Mouse (Mus musculus) ovary, adult 18-20 months (tissue): ENCODE measurements around the gene Tmem150c.

Source experiments
- DNase-seq: peaks from one replicate; pipeline ENCODE4 v3.0.0; 2022; ENCODE audit warnings: low spot score, mixed read lengths

Gene Tmem150c

DNA sequence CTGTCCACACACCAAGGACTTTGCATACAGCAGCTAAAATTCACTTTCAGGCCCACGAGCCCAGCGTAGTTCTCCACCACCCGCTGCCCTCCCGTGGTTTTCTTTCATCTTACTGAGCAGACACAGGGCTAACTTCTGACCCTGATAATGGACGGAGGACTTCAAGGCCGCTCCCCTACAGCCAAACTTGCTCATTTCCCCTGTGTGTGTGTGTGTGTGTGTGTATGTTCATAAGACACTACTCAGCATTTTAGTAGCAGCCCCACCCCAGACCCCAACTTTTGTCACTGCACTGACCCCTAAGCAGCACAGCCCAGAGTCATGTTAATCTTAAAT, at the start of gene Tmem150c:
TSS of gene Tmem150c (minus strand) at position 171 of the 336 bp plus-strand sequence.
- DNase-seq, result no peak

DNA sequence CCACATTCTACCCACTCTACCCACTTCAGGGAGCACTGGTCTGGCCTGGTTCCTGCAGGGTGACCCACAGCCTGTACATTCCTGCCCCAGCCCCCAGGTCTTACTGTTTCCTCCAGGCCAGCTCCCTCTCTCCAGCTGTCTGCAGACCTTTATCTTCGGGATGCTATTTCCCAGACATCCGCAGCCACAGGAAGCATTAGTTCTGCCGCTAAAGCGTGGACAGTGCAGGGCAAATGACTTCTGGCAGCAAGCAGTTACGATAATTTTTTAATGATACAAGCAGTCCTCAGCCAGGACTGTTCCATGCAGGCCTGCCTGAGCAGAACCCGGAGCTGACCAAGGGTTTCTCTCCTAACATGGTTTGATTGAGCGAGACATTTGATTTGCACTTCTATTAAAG, 49.5 kb upstream of the Tmem150c start:
- no peak for DNase-seq

DNA sequence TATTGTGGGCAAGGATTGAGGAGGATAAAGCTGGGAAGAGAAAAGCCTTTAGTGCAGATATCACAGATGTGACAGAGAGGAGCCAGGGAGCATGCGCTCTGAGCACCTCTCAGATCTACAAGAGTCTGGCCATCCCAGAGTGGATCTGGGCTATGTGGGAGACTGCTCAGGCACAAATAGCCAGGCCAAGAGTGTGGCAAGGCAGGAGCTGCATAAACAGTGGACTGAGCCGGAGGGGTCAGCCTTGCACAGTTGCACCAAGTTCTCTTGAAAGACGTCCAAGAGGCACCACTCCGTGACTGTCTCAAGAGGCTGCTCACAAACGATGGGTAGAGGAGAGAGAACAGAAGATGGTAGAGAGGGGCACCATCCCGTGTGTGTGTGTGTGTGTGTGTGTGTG, 47.1 kb upstream of the Tmem150c start:
- no peak for DNase-seq

DNA sequence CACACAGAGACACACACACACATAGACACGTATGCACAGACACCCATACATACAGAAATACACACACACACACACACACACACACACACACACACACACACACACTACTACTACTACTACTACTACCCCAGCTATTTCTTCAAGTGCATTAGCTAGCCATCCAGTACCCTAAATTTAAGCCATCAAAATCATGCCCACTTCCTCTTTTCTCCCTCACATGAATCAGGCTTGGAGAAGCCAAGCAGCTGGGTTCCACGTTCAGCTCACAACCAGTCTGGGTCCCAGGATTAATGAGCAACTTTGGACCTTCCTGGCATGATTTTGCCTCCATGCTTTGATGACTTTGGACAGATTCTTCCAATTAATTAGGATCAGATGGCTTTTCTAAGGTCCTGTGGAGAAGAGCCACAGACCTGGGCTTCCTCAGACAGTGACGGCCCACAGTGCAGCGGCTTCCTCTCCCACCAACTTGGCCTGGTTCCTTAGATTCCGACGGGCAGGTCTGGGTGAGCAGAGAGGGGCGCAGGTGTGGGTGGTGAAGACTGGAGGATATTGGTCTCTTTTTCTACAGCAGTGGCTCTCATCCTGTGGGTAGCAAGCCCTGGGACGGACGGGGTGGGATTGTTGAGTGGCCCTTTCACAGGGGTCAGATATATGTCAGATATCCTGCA, 46.0 kb upstream of the Tmem150c start:
- DNase-seq, result no peak

DNA sequence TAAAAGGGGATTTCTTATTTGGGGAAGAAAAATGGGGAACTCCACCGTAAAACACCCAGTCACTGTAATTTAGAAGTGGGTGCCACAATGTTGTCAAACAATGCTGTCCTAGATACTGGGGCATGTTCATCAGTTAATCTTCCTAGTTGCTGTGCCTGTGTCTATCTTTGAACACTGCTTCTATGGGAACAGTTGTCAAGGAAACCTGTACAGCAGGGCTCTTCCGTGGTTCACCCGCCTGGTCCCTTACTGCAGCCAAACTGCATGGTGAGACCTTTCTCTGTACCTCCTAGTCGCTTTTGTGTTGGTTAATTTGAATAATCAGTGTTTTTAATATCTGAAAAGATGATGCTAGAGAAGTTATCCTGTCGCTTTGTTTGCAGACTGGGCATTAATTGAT, 41.2 kb upstream of the Tmem150c start:
- DNase-seq, result no peak

DNA sequence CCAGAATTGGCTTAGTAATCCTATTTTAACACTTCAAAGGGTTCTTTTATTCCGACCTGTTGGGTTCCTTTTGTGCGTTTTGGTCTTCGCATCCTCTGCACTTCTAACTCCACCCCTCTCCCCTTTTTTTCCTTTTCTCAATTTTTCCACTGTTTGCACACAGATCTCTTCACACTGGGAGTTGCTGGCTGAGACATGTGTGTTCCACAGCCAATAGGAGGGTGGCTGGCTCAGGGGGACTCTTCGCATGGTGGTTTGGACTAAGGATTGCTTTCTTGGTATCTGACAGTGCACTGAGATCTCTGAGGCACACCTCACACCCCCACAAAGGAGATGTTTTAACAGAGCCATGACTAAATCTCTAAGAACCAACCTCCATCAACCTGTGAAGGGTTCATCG, 40.7 kb upstream of the Tmem150c start:
- DNase-seq, result no peak

DNA sequence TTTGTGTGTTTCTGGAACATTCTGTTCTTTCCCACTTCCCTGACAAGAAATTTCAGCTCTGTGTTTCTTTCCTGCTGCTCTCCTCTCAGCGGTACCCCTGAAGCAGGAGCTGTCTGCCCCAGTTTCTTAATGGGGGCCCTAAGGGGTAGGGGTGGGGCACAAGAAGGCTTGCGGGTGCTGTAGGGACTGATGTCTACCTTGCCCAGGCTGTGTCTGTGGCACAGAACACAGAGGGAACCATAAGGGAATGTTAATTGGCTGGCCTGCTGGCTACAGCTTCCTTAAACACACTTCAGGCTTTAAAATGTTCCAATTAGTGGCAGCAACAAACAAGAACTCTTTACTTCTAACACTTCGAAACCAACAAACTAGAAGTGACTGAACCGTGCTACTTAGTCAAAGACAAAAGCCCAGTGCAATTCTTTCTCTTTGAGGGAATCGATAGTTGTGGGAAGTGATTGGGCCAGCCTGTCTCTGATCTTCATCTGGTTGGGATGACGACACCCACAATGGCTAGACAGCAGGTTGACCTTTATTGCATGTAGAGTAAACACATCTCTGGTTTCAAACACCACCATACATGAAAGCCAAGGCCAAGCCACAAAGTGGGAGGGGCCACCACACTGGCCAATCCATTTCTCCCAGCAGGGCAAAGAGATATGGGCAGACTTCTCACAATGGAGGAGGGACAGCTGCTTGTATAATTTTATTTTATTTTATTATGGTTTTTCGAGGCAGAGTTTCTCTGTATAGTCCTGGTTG, 39.7 kb upstream of the Tmem150c start:
- DNase-seq, result no peak

DNA sequence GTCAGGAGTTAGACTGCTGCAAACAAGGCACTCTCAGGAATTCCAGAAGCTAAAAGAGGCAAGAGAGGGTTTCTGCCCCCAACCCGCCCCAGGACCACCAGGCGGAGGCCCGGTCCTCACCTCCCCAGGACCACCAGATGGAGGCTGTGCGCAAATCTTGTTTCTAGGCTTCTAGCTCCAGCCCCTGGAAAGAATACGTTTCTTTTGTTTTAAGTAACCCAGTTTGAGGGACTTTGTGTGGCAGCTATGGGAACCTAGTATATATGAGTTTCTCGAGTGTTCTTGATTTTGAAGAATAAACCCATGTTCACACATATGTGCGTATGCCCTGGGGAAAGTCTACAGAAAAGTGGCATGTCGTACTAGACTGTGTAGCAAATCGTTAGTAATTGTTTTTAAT, 37.9 kb upstream of the Tmem150c start:
- DNase-seq, result no peak

DNA sequence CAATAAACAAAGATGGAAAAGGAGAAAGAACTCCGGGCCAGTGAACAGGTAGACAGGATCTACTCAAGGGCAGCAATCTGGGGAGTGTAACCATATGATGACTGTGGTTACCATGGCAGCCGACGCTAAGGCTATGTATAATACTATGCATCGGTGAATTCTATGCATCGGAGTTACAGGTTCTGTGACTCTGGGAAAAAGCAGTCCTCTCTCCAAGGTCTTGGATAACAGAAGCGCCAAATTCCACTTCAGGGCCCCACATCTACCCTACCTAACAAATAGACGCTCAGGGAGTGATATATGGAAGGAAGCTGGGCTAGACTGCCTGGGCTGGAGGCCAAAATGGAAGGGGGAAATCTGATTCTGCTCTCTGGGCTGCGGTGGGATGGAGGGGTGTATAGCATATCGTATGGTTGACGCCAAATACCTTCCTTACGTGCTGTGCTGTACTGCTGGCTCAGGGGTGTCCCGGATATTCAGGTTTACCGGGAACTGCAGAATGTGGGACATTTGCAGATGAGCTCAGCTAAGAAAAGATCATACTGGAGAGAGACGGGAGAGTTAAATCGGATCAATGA, 37.3 kb upstream of the Tmem150c start:
- no peak for DNase-seq

DNA sequence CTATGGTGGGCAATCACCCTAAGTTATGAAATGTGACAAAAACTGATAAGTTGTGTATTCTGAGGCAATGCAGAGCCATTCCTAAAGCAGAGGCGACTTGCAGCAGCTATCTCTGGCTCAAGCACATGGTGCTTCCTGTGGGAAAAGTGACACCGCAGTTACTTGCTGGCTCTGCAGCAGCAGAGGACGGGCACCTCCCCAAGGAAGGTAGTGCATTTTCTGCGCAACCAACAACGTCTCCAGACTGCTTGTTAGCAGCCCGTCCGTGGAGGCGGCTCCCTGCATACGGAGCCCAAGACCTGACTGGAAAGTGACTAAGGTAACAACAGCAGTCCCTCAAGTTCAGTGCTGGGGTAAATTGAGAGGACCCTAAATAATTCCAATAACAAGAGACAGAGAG, 36.8 kb upstream of the Tmem150c start:
- DNase-seq, result no peak

DNA sequence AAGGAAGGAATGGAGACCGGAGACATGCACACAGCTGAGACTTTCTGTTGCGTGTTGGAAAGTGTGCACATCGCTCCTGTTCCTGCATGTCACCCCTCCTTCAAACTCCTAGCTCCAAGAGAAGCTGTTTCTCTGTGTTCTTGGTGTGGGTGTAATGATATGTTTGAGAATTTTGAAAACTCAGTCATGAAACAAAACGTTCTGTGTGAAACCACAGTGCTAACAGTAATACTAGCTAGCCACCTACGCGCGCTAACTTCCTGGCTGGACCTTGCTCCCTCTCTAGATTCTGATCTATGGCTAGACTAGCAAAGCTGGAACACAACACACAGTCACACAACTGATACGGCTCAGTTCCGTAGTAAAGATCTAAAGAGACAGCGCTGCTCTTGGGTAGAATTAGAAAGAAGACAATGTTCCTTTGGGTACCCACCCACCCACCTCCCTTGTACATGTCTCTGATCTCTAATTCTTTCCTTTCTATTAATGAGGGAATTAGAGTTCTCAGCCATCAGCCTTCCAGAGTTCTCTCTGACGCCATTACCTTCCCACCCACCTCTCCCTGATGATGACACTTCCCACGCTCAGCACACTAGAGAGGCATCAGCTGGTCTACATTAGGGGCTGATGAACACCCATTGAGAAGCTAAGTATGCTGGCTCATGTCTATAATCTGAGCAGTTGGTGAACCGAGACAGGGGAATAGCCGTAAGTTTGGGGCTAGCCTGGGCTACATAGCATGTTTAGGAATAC, 32.0 kb upstream of the Tmem150c start:
- DNase-seq, result no peak

DNA sequence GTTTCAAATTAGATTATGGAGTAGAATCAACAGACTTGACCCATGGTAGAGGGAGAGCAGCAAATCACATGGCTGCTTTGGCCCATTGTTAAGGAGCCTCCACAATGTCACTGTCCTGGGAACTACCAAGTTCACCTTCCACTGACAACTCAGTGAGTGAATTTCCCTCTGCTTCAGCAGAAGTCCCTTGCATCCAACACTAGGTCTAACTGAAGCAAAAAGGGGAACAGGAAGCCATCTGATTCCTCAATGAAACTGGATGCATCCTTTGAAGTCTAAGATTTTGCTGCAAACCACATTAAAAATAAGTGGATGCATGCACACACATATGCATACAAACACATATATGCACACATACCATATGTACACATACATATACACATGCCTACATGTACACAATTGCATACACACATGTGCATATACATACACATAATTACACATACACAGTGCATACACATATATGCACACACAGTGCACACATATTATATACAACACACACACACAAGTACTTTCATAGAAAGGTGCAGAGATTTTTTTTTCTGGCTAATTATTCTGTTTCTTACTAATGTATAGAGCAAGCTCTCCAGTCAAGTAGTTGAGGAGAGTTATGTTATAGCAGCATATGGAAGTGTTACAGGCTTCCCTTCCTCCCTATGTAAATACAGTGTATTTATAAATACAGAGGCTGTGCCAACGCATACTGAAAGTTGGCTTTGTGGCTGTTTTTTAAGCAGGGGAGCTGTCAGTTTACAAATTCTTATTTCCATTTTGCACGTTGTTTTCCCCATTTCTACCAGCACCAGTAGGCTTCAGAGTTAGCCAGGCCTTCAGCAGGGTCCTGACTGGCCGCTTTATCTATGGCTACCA, 27.7 kb upstream of the Tmem150c start:
- DNase-seq, result no peak

DNA sequence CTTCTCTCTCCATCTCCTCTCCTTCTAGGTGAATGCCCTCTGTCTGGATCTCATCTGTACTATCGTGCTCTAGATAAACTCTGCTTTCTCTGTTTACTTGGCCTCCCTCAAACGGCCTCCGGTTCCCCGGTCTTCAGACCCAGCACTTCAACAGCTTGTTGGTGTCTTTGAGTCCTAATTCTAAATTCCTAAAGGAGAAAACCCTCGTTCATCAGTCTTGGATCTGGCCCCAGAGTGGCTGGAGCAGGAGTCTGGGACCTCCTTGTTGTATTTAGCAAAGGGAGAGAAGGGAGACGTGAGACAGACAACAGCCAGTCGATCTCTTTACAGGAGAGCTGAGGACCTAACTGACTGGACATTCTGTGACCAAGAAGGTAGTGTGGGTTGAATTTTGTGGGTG, 27.0 kb upstream of the Tmem150c start:
- DNase-seq, result no peak

DNA sequence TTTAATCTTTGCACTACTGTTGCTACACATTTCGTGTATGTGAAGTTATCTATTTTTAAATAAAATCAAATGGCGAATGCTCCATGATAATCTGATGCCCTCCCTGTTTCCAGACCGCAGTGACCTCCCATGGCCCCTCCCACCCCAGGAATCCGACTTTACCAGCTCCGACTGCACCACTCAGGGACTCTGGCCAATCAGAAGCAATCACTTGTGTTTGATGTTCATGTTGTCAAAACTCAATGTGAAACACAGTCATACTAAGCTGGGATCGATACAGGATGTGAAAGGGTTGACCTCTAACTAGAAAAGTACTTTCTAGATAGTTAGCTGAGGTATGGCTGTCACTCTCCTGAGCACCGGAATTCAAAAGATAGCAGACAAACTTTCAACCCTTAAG, 26.3 kb upstream of the Tmem150c start:
- DNase-seq, result no peak

DNA sequence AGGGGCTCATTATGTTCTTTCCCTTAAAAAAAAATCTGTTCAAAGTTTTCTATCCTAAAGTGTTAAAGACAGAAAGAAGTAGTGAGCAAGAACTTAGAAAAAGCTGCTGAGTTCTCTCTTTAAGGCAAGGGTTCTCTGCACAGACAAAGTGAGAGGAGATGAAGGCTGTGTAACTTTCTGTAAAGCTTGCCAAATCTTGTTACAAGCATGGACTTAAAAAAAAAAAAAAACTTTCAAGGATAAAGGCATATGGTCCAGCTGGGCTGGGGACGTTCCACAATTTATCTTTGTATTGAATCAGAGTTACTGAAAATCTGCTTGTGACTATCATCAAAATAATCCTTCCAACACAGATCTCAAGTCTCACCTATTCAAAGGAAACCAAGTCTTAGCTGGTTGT, 21.4 kb upstream of the Tmem150c start:
- DNase-seq, result no peak

DNA sequence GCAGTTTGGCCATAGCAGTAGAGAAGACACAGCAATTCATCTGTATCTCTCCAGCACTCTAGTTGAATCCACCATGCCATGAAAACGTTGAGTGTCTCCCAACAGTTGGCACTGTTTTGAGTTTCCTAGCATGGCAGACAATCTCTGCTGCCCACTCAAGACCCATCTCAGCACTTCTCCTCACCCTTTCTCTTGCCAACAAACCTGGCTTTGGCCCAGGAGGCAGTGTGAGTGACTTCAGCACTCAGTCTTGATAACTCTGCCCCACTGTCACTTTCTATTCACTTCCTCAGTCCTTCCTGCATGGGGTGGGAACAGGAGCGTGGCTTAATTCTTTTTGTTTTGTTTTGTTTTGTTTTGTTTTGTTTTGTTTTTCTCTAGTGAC, 19.2 kb upstream of the Tmem150c start:
- no peak for DNase-seq

DNA sequence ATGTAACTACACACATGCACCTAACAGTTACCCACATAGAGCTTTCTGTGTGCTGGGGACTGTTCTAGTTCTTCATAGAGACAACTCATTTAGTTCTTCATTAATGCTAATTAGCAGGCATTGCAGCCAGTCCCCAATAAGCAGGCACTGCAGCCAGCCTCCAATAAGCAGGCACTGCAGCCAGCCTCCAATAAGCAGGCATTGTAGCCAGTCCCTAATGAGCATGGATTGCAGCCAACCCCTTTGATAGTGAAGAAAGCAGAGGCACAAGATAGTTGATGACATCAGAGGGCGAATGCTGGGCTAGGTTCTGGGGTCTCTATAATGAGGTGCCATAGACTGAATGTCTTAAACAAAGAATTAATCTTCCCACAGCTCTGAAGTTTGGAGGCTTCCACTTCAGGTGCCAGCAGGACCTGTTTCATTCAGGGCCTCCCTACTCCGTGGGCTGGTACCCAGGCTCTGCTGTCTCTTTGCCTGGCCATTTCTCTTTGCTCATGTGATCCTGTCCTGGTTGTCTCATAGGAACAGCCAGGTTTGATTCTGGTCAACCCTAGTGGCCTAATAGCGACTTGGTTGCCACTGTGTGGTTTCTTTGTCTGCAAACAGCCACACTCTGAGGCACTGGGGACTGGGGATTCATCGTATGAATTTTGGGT, 18.6 kb upstream of the Tmem150c start:
- no peak for DNase-seq

DNA sequence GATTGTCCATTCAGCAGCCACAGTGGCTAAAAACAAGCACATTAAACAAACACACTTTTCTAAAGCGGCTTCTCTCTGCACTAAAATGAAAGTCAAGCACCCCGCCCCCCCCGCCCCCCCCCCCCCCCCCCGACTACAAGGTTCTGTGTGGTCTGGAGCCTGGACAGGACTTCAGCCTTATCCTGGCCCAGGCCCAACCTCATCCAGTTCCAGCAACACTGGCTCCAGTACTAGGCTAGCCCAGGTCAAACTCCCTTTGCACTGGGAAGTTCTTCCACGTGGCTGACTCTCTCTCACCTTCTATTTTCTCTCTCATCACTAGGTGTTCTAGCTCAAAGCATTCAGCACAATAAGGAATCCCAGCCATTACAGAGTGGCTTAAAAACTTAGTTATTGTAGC, 17.9 kb upstream of the Tmem150c start:
- DNase-seq, result no peak

DNA sequence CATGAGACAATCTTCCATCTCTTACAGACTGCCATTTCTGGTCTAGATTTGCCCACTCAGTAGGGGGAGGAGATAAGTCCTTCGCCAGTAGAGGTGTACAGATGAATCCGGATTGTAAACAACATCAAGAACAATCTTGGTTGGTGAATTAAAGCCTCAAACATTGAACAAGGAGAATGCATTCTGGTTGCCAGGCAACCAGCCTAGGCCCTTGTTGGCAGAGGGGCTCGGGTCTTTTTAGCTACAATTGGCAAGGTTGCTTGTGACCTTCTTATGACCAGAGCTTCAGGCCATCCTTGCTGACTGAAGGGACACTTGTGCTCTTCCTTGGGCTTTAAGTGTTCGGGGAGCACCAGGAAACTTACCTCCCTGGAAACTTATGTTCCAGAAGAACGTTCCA, 16.5 kb upstream of the Tmem150c start:
- no peak for DNase-seq

DNA sequence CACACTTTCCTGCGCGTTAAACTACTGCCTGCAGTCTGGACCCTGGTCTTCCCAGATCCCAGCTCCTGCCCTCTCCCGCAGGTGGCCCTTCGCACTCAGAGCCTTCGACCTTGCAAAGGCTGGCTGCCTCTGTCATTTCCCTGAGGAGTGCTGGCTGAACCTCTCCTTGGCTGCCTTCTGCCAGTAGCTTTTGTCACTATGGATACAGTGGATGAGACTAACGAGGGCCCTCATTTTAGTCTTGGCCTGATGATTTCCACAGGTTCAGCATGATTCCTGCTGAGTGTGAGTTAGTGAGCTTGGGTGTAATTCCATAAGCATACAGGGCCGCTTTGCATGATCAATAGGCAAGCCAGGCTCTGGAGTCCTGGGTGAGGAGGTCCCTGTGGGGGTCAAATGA, 16.0 kb upstream of the Tmem150c start:
- no peak for DNase-seq

DNA sequence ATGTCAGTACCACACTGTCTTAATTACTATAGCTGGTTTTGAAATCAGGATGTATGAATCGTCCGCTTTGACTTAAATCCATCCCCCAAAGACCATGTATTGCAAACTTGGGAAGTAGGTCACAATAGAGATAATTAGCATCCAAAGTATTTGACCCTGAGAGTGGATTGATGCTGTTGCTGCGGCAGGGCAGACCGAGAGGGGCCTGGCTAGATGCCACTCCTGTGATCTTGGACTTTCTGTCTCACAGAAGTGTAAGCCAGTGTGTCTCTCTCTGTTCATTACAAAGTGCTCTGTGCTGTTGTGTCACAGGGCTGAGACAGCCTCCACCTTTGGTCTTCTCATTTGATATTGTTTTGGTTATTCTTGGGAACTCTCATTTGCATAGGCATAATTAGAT, 12.5 kb upstream of the Tmem150c start:
- DNase-seq, result no peak
